Mouse (Mus musculus): ENCODE data around the gene Serpina3g. TPM values are rescaled to one million over a fixed set of nuclear protein-coding genes. Genes with fewer than 3 reads are reported as not detected.

Serpina3g gene
- total and polyA plus RNA-seq, 2 experiments from 2014 or later = 0.77 to 1.4 TPM

DNA sequence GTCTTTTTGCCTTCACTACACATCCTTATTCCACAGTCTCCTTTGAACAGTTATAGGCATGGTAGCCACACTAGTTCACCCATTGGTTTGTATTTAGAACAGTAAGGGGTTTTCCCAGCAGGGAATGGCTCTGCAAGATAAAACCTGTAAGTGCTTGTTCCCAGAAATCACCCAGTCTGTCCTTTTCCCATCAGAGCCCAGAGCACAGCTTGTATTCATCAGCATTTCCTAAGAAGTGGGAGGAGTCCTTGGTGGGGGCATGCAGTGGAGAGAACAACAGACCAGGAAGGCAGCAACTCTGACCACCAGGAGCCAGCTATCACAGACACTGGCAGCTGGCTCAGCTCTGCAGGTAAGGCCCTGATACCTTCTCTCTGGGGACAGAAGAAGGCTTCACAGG lies 26.8 kb downstream of the Serpina3g start, which contains the start of gene Serpina3i:
Serpina3i (plus strand) TSS at position 260 of the 400 bp plus-strand sequence.
- Histone ChIP-seq H3K9me3 (ENCODE audit: low read length) (no peaks in the 10 kb centered on the region), H3K4me2 (ENCODE audit: low read depth, low read length, poor library complexity, severe bottlenecking) (no peak within 1 kb of the TSS), H3K27ac (ENCODE audit: low read depth, low read length) (no peak within 1 kb of the TSS), H3K4me1 (ENCODE audit: insufficient read depth, low read length) (no peaks in the 10 kb centered on the region), H3K27me3 (ENCODE audit: insufficient read depth, low read length) (no peaks in the 10 kb centered on the region), H3K4me3 (ENCODE audit: low read depth, low read length) (no peak within 1 kb of the TSS), H3K36me3 (ENCODE audit: insufficient read depth, low read length) (no peaks in the 10 kb centered on the region), H3K9ac (replicated peaks; ENCODE audit: low read length, poor library complexity, severe bottlenecking) (no peak within 1 kb of the TSS)
- DNase-seq (ENCODE audit: low spot score) (no peak), ATAC-seq (ENCODE audit: low FRiP score) (no peak)
- TF ChIP-seq CTCF (IDR thresholded peaks at IDR 0.05) = no peak

DNA sequence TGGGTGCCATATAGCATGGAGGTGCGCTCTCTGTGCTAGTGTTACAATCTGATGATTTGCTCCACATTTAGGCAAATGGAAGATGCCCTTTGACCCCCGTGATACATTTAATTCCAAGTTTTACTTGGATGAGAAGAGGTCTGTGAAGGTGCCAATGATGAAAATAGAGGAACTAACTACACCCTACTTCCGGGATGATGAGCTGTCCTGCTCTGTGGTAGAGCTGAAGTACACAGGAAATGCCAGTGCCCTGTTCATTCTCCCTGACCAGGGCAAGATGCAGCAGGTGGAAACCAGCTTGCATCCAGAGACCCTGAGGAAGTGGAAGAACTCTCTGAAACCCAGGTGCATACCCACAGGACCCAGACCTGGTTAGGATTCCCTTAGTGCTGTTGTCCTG lies 30.3 kb downstream of the Serpina3g start:
- no peaks in the 10 kb centered on the region for H3K4me1 ChIP-seq (ENCODE audit: insufficient read depth, low read length)
- no peak overlapping the region for H3K4me2 ChIP-seq (ENCODE audit: low read depth, low read length, poor library complexity, severe bottlenecking)
- no peaks in the 10 kb centered on the region for H3K9me3 ChIP-seq (ENCODE audit: low read length)
- DNase-seq (ENCODE audit: low spot score) = no peak
- 83% methylated on average over 3 of the region's 3 CpGs for WGBS
- no peaks in the 10 kb centered on the region for H3K36me3 ChIP-seq (ENCODE audit: insufficient read depth, low read length)
- H3K4me3 ChIP-seq (ENCODE audit: low read depth, low read length) = no peak overlapping the region
- TF ChIP-seq CTCF (IDR thresholded peaks at IDR 0.05) = no peak
- no peak overlapping the region for H3K27ac ChIP-seq (ENCODE audit: low read depth, low read length)
- no peak for ATAC-seq (ENCODE audit: low FRiP score)
- no peaks in the 10 kb centered on the region for H3K27me3 ChIP-seq (ENCODE audit: insufficient read depth, low read length)
- no peak overlapping the region for H3K9ac ChIP-seq (replicated peaks; ENCODE audit: low read length, poor library complexity, severe bottlenecking)

DNA sequence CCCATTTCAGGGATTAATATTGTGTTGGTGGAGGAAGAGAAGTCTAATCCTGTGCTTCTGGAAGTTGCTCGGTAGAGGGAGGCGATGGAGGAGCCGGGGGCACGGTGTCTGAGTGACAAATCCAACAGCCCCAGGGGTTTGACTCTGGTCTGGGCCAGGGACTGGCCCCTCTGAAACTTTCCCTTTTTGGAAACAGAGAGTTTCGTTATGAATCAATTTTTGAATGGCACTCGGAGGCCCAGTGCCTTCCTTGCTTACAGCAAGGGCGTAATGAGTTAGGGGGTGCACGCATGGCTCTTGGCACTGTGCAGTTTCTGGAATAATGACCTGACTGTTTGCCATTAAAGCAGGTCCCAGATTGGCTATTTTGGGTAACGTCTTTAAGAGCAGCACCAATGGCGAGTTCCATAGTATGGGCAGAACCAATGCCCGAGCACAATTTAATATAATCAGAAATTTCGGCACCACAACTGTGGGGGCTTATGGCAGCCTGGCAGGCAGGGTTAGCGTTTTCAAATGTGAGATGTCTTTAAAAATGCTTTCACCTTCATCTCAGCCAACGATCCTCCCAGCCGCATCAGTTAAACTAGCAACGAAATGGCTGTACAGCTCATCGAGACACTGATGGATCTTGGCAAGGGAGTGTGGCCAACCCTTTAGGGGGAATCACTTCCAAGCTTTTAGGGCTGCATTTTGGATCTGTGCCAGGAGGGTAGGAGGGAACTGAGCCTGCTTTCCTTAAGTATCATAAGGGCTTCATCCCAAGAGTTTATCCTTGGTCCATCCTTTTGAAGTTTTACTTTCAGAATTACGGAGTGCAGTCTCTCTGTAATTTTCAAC lies 42.4 kb downstream of the Serpina3g start:
- Histone ChIP-seq H3K4me3 (ENCODE audit: low read depth, low read length) (no peak overlapping the region), H3K27me3 (ENCODE audit: insufficient read depth, low read length) (no peaks in the 10 kb centered on the region), H3K4me2 (ENCODE audit: low read depth, low read length, poor library complexity, severe bottlenecking) (no peak overlapping the region), H3K9ac (replicated peaks; ENCODE audit: low read length, poor library complexity, severe bottlenecking) (no peak overlapping the region), H3K4me1 (ENCODE audit: insufficient read depth, low read length) (no peaks in the 10 kb centered on the region), H3K9me3 (ENCODE audit: low read length) (no peaks in the 10 kb centered on the region), H3K36me3 (ENCODE audit: insufficient read depth, low read length) (no peaks in the 10 kb centered on the region), H3K27ac (ENCODE audit: low read depth, low read length) (no peak overlapping the region)
- WGBS = 80% methylated on average over 18 of the region's 18 CpGs
- peak; percentile 22 for DNase-seq (ENCODE audit: low spot score)
- ATAC-seq (ENCODE audit: low FRiP score) = no peak
- no peak for TF ChIP-seq CTCF (IDR thresholded peaks at IDR 0.05)

DNA sequence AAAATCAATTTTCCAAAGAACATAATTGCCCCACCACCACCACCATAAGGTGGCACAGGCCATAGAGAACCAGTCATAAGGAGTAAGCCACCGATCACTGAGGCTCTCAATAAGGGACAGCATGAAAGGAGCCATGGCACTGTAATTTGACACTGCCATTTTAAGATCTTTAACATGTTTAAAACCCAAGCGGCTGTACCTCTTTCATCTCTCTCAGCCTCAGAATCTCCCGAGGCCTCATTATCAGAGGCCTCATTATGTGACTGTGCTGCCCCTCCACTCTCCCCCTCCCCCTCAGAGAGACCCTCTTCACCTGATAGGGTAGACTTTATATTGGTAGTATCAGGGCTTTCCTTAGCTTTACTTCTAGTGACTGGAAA lies 43.0 kb downstream of the Serpina3g start:
- Histone ChIP-seq H3K4me3 (ENCODE audit: low read depth, low read length) (no peak overlapping the region), H3K9ac (replicated peaks; ENCODE audit: low read length, poor library complexity, severe bottlenecking) (no peak overlapping the region), H3K9me3 (ENCODE audit: low read length) (no peaks in the 10 kb centered on the region), H3K27ac (ENCODE audit: low read depth, low read length) (no peak overlapping the region), H3K27me3 (ENCODE audit: insufficient read depth, low read length) (no peaks in the 10 kb centered on the region), H3K4me2 (ENCODE audit: low read depth, low read length, poor library complexity, severe bottlenecking) (no peak overlapping the region), H3K36me3 (ENCODE audit: insufficient read depth, low read length) (no peaks in the 10 kb centered on the region), H3K4me1 (ENCODE audit: insufficient read depth, low read length) (no peaks in the 10 kb centered on the region)
- ATAC-seq (ENCODE audit: low FRiP score) (no peak), DNase-seq (ENCODE audit: low spot score) (no peak)
- TF ChIP-seq CTCF (IDR thresholded peaks at IDR 0.05) = no peak
- WGBS = 27% methylated on average over 3 of the region's 3 CpGs

DNA sequence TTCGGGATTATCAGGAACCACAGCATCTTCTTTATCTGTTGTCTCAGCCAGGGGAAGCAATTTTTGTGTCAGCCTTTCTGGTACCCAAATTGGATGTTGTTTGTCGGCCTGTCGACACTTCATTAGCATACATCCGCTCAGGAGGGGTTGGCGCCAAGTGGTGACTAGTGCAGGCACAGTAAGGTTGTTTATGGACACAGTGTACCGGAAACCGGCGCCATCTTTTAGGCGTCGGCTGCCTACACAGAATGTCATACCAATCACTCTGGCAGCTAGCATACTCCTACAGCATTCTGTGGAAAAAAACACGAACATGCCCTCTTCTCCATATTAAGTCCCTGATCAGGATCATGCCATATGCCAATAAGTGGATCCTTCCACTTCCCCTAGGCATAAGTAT lies 47.3 kb downstream of the Serpina3g start:
- no peaks in the 10 kb centered on the region for H3K9me3 ChIP-seq (ENCODE audit: low read length)
- H3K4me2 ChIP-seq (ENCODE audit: low read depth, low read length, poor library complexity, severe bottlenecking) = no peak overlapping the region
- DNase-seq (ENCODE audit: low spot score) (no peak), ATAC-seq (ENCODE audit: low FRiP score) (no peak)
- TF ChIP-seq CTCF (IDR thresholded peaks at IDR 0.05) = no peak
- no peaks in the 10 kb centered on the region for H3K4me1 ChIP-seq (ENCODE audit: insufficient read depth, low read length)
- H3K9ac ChIP-seq (replicated peaks; ENCODE audit: low read length, poor library complexity, severe bottlenecking) = no peak overlapping the region
- no peaks in the 10 kb centered on the region for H3K27me3 ChIP-seq (ENCODE audit: insufficient read depth, low read length)
- H3K4me3 ChIP-seq (ENCODE audit: low read depth, low read length) = no peak overlapping the region
- 88% methylated on average over 11 of the region's 11 CpGs for WGBS
- no peak overlapping the region for H3K27ac ChIP-seq (ENCODE audit: low read depth, low read length)
- no peaks in the 10 kb centered on the region for H3K36me3 ChIP-seq (ENCODE audit: insufficient read depth, low read length)

DNA sequence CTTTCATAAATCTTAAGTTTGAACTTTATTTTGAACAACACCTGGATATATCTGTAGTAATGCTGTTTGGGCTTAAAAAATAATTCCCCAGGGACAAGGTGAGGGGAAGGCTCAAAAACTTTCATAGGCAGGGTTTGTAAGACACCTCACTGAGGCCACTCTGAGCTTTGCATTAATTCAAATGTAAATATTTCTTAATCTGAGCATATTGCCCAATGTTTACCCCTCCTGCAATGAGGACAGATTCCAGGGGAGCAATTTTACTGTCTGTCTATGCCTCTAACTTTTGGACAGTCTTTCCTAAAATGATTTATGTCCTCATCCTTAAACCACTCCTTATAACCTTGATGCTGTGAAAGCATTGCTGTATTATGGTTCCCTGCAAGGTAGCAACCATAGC lies 52.3 kb downstream of the Serpina3g start:
- Histone ChIP-seq H3K36me3 (ENCODE audit: insufficient read depth, low read length) (no peaks in the 10 kb centered on the region), H3K27me3 (ENCODE audit: insufficient read depth, low read length) (no peaks in the 10 kb centered on the region), H3K4me2 (ENCODE audit: low read depth, low read length, poor library complexity, severe bottlenecking) (no peak overlapping the region), H3K4me3 (ENCODE audit: low read depth, low read length) (no peak overlapping the region), H3K27ac (ENCODE audit: low read depth, low read length) (no peak overlapping the region), H3K9me3 (ENCODE audit: low read length) (no peaks in the 10 kb centered on the region), H3K9ac (replicated peaks; ENCODE audit: low read length, poor library complexity, severe bottlenecking) (no peak overlapping the region), H3K4me1 (ENCODE audit: insufficient read depth, low read length) (no peaks in the 10 kb centered on the region)
- ATAC-seq (ENCODE audit: low FRiP score) = no peak
- no peak for DNase-seq (ENCODE audit: low spot score)
- TF ChIP-seq CTCF (IDR thresholded peaks at IDR 0.05) = no peak

Data from midbrain, postnatal 0 days (tissue).